Mouse (Mus musculus) embryonic facial prominence, embryonic 14.5 days (tissue): ENCODE results near the gene Wdfy3. TPM values are rescaled to one million over a fixed set of nuclear protein-coding genes. Genes with fewer than 3 reads are reported as not detected.
"Not testable (repeated sequence)": the region's sequence is repeated elsewhere in the genome, so short reads cannot be mapped to it uniquely, and the experiment has no call there.

Experiments
- ATAC-seq: fragments of 200-750 bp; cut with Nextera tagmentation; 2 replicates; pipeline ENCODE4 v1.8.0; 2017; ENCODE audit warnings: low read depth, moderate number of reproducible peaks, moderate TSS enrichment
- DNase-seq: peaks from one replicate; pipeline ENCODE4 v3.0.0-alpha.2; 2015; ENCODE audit warnings: low spot score
- H3K27ac ChIP-seq: fragments of 300-500 bp; sonication (generic); replicated peaks from 2 replicates; pipeline ENCODE4 v1.5.1; 2014; ENCODE audit warnings: low read depth, mild to moderate bottlenecking, low read length, moderate library complexity
- H3K27me3 ChIP-seq: fragments of 300-500 bp; sonication (generic); replicated peaks from 2 replicates; pipeline ENCODE4 v1.6.1; 2014; ENCODE audit warnings: low read length; ENCODE audit not compliant: control insufficient read depth, insufficient read depth
- H3K36me3 ChIP-seq: fragments of 300-500 bp; sonication (generic); 2 replicates; pipeline ENCODE4 v1.6.1; 2014; ENCODE audit warnings: low read length, mixed read lengths; ENCODE audit not compliant: control insufficient read depth, insufficient read depth
- H3K4me1 ChIP-seq: fragments of 300-500 bp; sonication (generic); 2 replicates; pipeline ENCODE4 v1.6.1; 2014; ENCODE audit warnings: antibody characterized with exemption, low read length; ENCODE audit not compliant: control insufficient read depth, insufficient read depth
- H3K4me2 ChIP-seq: fragments of 300-500 bp; sonication (generic); 2 replicates; pipeline ENCODE4 v1.6.1; 2014; ENCODE audit warnings: low read depth, mild to moderate bottlenecking, low read length, moderate library complexity, mixed read lengths
- H3K4me3 ChIP-seq: fragments of 300-500 bp; sonication (generic); 2 replicates; pipeline ENCODE4 v1.5.1; 2014; ENCODE audit warnings: low read depth, mild to moderate bottlenecking, low read length
- H3K9ac ChIP-seq: fragments of 300-500 bp; sonication (generic); 2 replicates; pipeline ENCODE4 v1.6.1; 2014; ENCODE audit warnings: low read depth, mild to moderate bottlenecking, low read length, moderate library complexity, mixed read lengths
- H3K9me3 ChIP-seq: fragments of 300-500 bp; sonication (generic); 2 replicates; pipeline ENCODE4 v1.6.1; 2016; ENCODE audit warnings: low read length; ENCODE audit not compliant: control insufficient read depth
- WGBS: fragments of 180-500 bp; shearing (Covaris S2); extraction: QIAGEN DNeasy Blood & Tissue Kit; methylation state at CpG from one replicate; pipeline ENCODE4 v1.1.7; 2014; 5-methylcytosine and 5-hydroxymethylcytosine counted together
- polyA plus RNA-seq: library from polyadenylated mRNA; unstranded; fragments of >200 nt; fragmentation: Nextera tagmentation; extraction: Ambion mirVana; gene quantifications from 2 replicates; pipeline ENCODE4 v1.2.1, GENCODE M21; 2014

Gene Wdfy3
- polyA plus RNA-seq, result 19.5 and 20.0 TPM in 2 replicates

- peak; percentile 94 for ATAC-seq
- Histone ChIP-seq H3K4me1 (peaks cover 17% of the 10 kb centered on the region; the same call in 1 of the 2 replicates), H3K4me3 (peak within 1 kb of the TSS; percentile 92), H3K9ac (peak within 1 kb of the TSS; percentile 98), H3K4me2 (peak within 1 kb of the TSS; percentile 90), H3K27me3 (no peaks in the 10 kb centered on the region), H3K27ac (peak within 1 kb of the TSS; percentile 96), H3K9me3 (no peaks in the 10 kb centered on the region), H3K36me3 (no peaks in the 10 kb centered on the region)
- peak; percentile 95 for DNase-seq
- WGBS, result 1% methylated on average over 41 of the region's 62 CpGs
Measured at GRCm38 (mm10) chr5:102069767-102070413, at the start of gene Wdfy3. Gene Wdfy3 (minus strand): TSS chr5:102069921.

GRCm38 (mm10) chr5:102113009-102113408 is 43.3 kb upstream of the Wdfy3 start:
- DNase-seq (peak; percentile 44), ATAC-seq (peak; percentile 32; the same call in 1 of the 2 replicates)
- Histone ChIP-seq H3K9me3 (no peaks in the 10 kb centered on the region), H3K4me2 (peak overlapping the region; percentile 38), H3K27ac (no peak overlapping the region), H3K4me1 (no peaks in the 10 kb centered on the region), H3K9ac (no peak overlapping the region), H3K4me3 (peak overlapping the region; percentile 10; the same call in 1 of the 2 replicates), H3K36me3 (no peaks in the 10 kb centered on the region), H3K27me3 (no peaks in the 10 kb centered on the region)
- 41% methylated on average over 14 of the region's 14 CpGs for WGBS

- DNase-seq (no peak), ATAC-seq (no peak)
- Histone ChIP-seq H3K4me1 (no peaks in the 10 kb centered on the region), H3K4me2 (no peak overlapping the region), H3K9me3 (no peaks in the 10 kb centered on the region), H3K36me3 (no peaks in the 10 kb centered on the region), H3K27ac (no peak overlapping the region), H3K4me3 (no peak overlapping the region), H3K27me3 (no peaks in the 10 kb centered on the region), H3K9ac (no peak overlapping the region)
- 73% methylated on average over 7 of the region's 7 CpGs for WGBS
Measured at GRCm38 (mm10) chr5:102112034-102112433, 42.3 kb upstream of the Wdfy3 start.

- Histone ChIP-seq H3K9ac (no peak overlapping the region), H3K4me3 (no peak overlapping the region), H3K27me3 (no peaks in the 10 kb centered on the region), H3K4me2 (no peak overlapping the region), H3K4me1 (no peaks in the 10 kb centered on the region), H3K36me3 (no peaks in the 10 kb centered on the region), H3K27ac (no peak overlapping the region), H3K9me3 (no peaks in the 10 kb centered on the region)
- DNase-seq (peak; percentile 31), ATAC-seq (no peak; the same call in 1 of the 2 replicates)
- WGBS, result 79% methylated on average over 7 of the region's 7 CpGs
Measured at GRCm38 (mm10) chr5:102110031-102110430, 40.3 kb upstream of the Wdfy3 start.

- Histone ChIP-seq H3K27me3 (no peaks in the 10 kb centered on the region), H3K9me3 (no peaks in the 10 kb centered on the region), H3K9ac (no peak overlapping the region), H3K36me3 (no peaks in the 10 kb centered on the region), H3K4me3 (no peak overlapping the region), H3K27ac (no peak overlapping the region), H3K4me2 (no peak overlapping the region), H3K4me1 (no peaks in the 10 kb centered on the region)
- no peak for ATAC-seq
- DNase-seq, result no peak
- WGBS, result 82% methylated on average over 3 of the region's 3 CpGs
Measured at GRCm38 (mm10) chr5:102105919-102106318, 36.2 kb upstream of the Wdfy3 start.

- not testable (repeated sequence) for H3K9ac ChIP-seq, H3K27me3 ChIP-seq
- 91% methylated on average over 1 of the region's 1 CpGs for WGBS
Measured at GRCm38 (mm10) chr5:102101815-102102214, 32.1 kb upstream of the Wdfy3 start.

GRCm38 (mm10) chr5:102100246-102101241 is 30.8 kb upstream of the Wdfy3 start:
- Histone ChIP-seq H3K9me3 (no peaks in the 10 kb centered on the region), H3K9ac (no peak overlapping the region), H3K27me3 (no peaks in the 10 kb centered on the region), H3K4me1 (peaks cover 3% of the 10 kb centered on the region; the same call in 1 of the 2 replicates), H3K36me3 (no peaks in the 10 kb centered on the region), H3K4me3 (no peak overlapping the region; the same call in 1 of the 2 replicates), H3K27ac (no peak overlapping the region), H3K4me2 (peak overlapping the region; percentile 39)
- WGBS, result 35% methylated on average over 21 of the region's 21 CpGs
- ATAC-seq (no peak; the same call in 1 of the 2 replicates), DNase-seq (peak; percentile 31)

More at GRCm38 (mm10) chr5:102101815-102102214, 32.1 kb upstream of the Wdfy3 start:
- not testable (repeated sequence) for H3K27ac ChIP-seq, ATAC-seq, H3K4me3 ChIP-seq, DNase-seq, H3K9me3 ChIP-seq, H3K4me1 ChIP-seq, H3K36me3 ChIP-seq, H3K4me2 ChIP-seq

GRCm38 (mm10) chr5:102095576-102095975 is 25.9 kb upstream of the Wdfy3 start:
- 84% methylated on average over 4 of the region's 4 CpGs for WGBS
- Histone ChIP-seq H3K27me3 (no peaks in the 10 kb centered on the region), H3K4me3 (no peak overlapping the region), H3K4me1 (peaks cover 3% of the 10 kb centered on the region; the same call in 1 of the 2 replicates), H3K36me3 (no peaks in the 10 kb centered on the region), H3K4me2 (no peak overlapping the region), H3K9me3 (no peaks in the 10 kb centered on the region), H3K27ac (no peak overlapping the region), H3K9ac (no peak overlapping the region)
- DNase-seq (no peak), ATAC-seq (no peak)
